ENCODE assay signal across 8 mouse cellular contexts in genomic region chr7:140941222-140942051, GRCm38 (mm10). TPM values are rescaled to one million over a fixed set of nuclear protein-coding genes. Genes with fewer than 3 reads are reported as not detected.
DNase-seq lines count a peak whose midpoint lies in the region; ATAC-seq and TF ChIP-seq lines count a peak whose summit lies in the region.

TSS of gene Pgghg (plus strand) at chr7:140941391.

- peak; percentile 93 for TF ChIP-seq CTCF in layer of hippocampus, adult 2 months (conservative IDR thresholded peaks at IDR 0.05)

- no peak within 1 kb of the TSS; the same call in 1 of the 2 replicates for H3K27ac ChIP-seq in forebrain, embryonic 16.5 days (ENCODE audit: low read length)
- H3K27ac ChIP-seq in layer of hippocampus, adult 2 months: peak within 1 kb of the TSS; percentile 89

- WGBS in forebrain, embryonic 16.5 days: 3% methylated on average over 33 of the region's 33 CpGs

- H3K4me3 ChIP-seq in forebrain, embryonic 16.5 days (replicated peaks; ENCODE audit: low read length): peak within 1 kb of the TSS; percentile 54
- H3K4me3 ChIP-seq in layer of hippocampus, adult 2 months: peak within 1 kb of the TSS; percentile 54

- peak within 1 kb of the TSS; percentile 65 for H3K4me2 ChIP-seq in forebrain, embryonic 16.5 days (ENCODE audit: low read length)

- H3K9ac ChIP-seq in forebrain, embryonic 16.5 days (replicated peaks; ENCODE audit: low read depth, low read length): peak within 1 kb of the TSS; percentile 55

- no peaks in the 10 kb centered on the region for H3K36me3 ChIP-seq in forebrain, embryonic 16.5 days (ENCODE audit: control insufficient read depth, insufficient read depth)

- ATAC-seq in forebrain, embryonic 16.5 days: peak; percentile 93

- peak; percentile 95 for DNase-seq in Muller cell, postnatal 12 days (ENCODE audit: inconsistent ontology term)
- DNase-seq in cerebellum, adult 18-20 months: peak; percentile 49 to 57
- peak; percentile 90 for DNase-seq in heart, postnatal 4 days
- peak; percentile 45 to 58 for DNase-seq in layer of hippocampus, adult 2 months (ENCODE audit: low spot score in 2 of 2)
- peak; percentile 91 for DNase-seq in lung, postnatal 25 days (ENCODE audit: low spot score)
- DNase-seq in ovary, postnatal 36 days (ENCODE audit: low spot score): peak; percentile 86
- peak; percentile 79 to 82 for DNase-seq in thymus, postnatal 36 days

- no peaks in the 10 kb centered on the region for H3K9me3 ChIP-seq in forebrain, embryonic 16.5 days (ENCODE audit: control insufficient read depth, low read length)

- no peaks in the 10 kb centered on the region for H3K27me3 ChIP-seq in forebrain, embryonic 16.5 days (replicated peaks; ENCODE audit: control insufficient read depth, insufficient read depth, low read length)

- H3K4me1 ChIP-seq in forebrain, embryonic 16.5 days (replicated peaks; ENCODE audit: control insufficient read depth, insufficient read depth, low read length): peaks cover 11% of the 10 kb centered on the region

RNA-seq across cellular contexts. Expression of gene Pgghg, which starts in this region (rescaled TPM):
- polyA plus RNA-seq in forebrain, embryonic 16.5 days (2015; fragmentation: Nextera tagmentation; extraction: Ambion mirVana): 8.9 and 10.1 TPM in 2 replicates
- 1 to 10 TPM; 8.4 to 8.7 TPM for total RNA-seq in heart, postnatal 4 days (2021)
- 1 to 10 TPM; 4.0 to 7.1 TPM for total RNA-seq in layer of hippocampus, adult 2 months (2021)
